Mouse (Mus musculus) embryonic stem cell, embryonic (primary cell): ENCODE data around the gene Capn15.

Experiments used
- CTCF ChIA-PET, 4 experiments: fragments of 300-600 bp in 2 of 4; fragments of 350-600 bp in 2 of 4; sonication (Branson Sonifier 250); formaldehyde crosslinking; loops; one replicate each; lab custom pipeline; 2022; ENCODE audit warnings: inconsistent platforms in 2 of 4; lab: Charles Lee
- POLR2A ChIA-PET, 4 experiments: fragments of 300-600 bp in 2 of 4; fragments of 350-600 bp in 2 of 4; sonication (Branson Sonifier 250); formaldehyde crosslinking; loops; one replicate each; lab custom pipeline; 2022; ENCODE audit warnings: antibody characterized with exemption in 4 of 4, inconsistent platforms in 1 of 4; lab: Charles Lee

Gene Capn15

GRCm38 (mm10) chr17:25970954-25971707 lies 14.5 kb downstream of the Capn15 start:
- ChIA-PET CTCF (interaction anchor here (0.6 to 0.9 kb wide), 8 partner anchors 36 to 787 kb away, joined by 3 to 7 read pairs (median 4); no protein-coding TSS in a partner anchor), POLR2A (interaction anchor here (0.6 to 3.6 kb wide), 10 partner anchors 10 to 650 kb away, joined by 3 to 11 read pairs (median 6); partner anchors contain the start of gene Capn15 (in 2 of the 4))

- POLR2A ChIA-PET = interaction anchor here in 1 of 4 experiments (1.2 to 3.6 kb wide), 2 partner anchors 15 to 28 kb away, joined by 3 to 11 read pairs; partner anchors contain the start of gene Capn15
Measured at GRCm38 (mm10) chr17:25970448-25970847, 15.1 kb downstream of the Capn15 start.

GRCm38 (mm10) chr17:25968176-25968575 lies 17.4 kb downstream of the Capn15 start:
- POLR2A ChIA-PET = interaction anchor here in 1 of 4 experiments (0.8 to 1.9 kb wide), 2 partner anchors 13 to 17 kb away, joined by 4 to 7 read pairs; no protein-coding TSS in a partner anchor
- CTCF ChIA-PET = interaction anchor here in 1 of 4 experiments (0.5 kb wide), 1 partner anchor 73 kb away, joined by 4 read pairs; no protein-coding TSS in a partner anchor

More at GRCm38 (mm10) chr17:25970448-25970847, 15.1 kb downstream of the Capn15 start:
- CTCF ChIA-PET = interaction anchor here (0.6 to 0.9 kb wide), 7 partner anchors 36 to 788 kb away, joined by 3 to 7 read pairs (median 4); no protein-coding TSS in a partner anchor

- CTCF ChIA-PET = interaction anchor here in 1 of 4 experiments (0.5 kb wide), 1 partner anchor 74 kb away, joined by 4 read pairs; no protein-coding TSS in a partner anchor
- POLR2A ChIA-PET = interaction anchor here in 1 of 4 experiments (0.8 to 1.9 kb wide), 2 partner anchors 17 to 107 kb away, joined by 3 to 7 read pairs; partner anchors contain the start of gene Wdr90
Measured at GRCm38 (mm10) chr17:25967652-25968051, 17.9 kb downstream of the Capn15 start.

- POLR2A ChIA-PET = interaction anchor here in 2 of 4 experiments (0.9 to 2.9 kb wide), 9 partner anchors 8 to 237 kb away, joined by 3 to 11 read pairs (median 3); partner anchors contain the start of genes Capn15 (in 1 of the 2), Chtf18 (in 1 of the 2) and Rpusd1 (in 1 of the 2)
- CTCF ChIA-PET = interaction anchor here in 3 of 4 experiments (0.6 to 1.4 kb wide), 4 partner anchors 45 to 1267 kb away, joined by 3 to 4 read pairs (median 3); no protein-coding TSS in a partner anchor
Measured at GRCm38 (mm10) chr17:25964271-25964670, 21.3 kb downstream of the Capn15 start.

- ChIA-PET POLR2A (interaction anchor here in 2 of 4 experiments (0.7 to 2.9 kb wide), 5 partner anchors 10 to 29 kb away, joined by 3 to 11 read pairs (median 3); partner anchors contain the start of gene Capn15 (in 2 of the 2)), CTCF (interaction anchor here in 2 of 4 experiments (0.9 to 1.6 kb wide), 3 partner anchors 14 to 88 kb away, joined by 3 to 4 read pairs (median 3); no protein-coding TSS in a partner anchor)
Measured at GRCm38 (mm10) chr17:25962413-25962905, 23.1 kb downstream of the Capn15 start.

- CTCF ChIA-PET = interaction anchor here in 2 of 4 experiments (0.6 to 1.6 kb wide), 3 partner anchors 13 to 67 kb away, joined by 3 to 4 read pairs (median 3); no protein-coding TSS in a partner anchor
- POLR2A ChIA-PET = interaction anchor here in 2 of 4 experiments (1.2 to 1.6 kb wide), 4 partner anchors 10 to 29 kb away, joined by 3 to 4 read pairs (median 3); partner anchors contain the start of gene Capn15 (in 1 of the 2)
Measured at GRCm38 (mm10) chr17:25961566-25961965, 24.0 kb downstream of the Capn15 start.

GRCm38 (mm10) chr17:25959630-25960467 lies 25.7 kb downstream of the Capn15 start:
- ChIA-PET POLR2A (interaction anchor here in 1 of 4 experiments (0.6 to 1.2 kb wide), 3 partner anchors 9 to 71 kb away, joined by 3 to 4 read pairs (median 3); no protein-coding TSS in a partner anchor), CTCF (interaction anchor here in 1 of 4 experiments (0.7 kb wide), 1 partner anchor 50 kb away, joined by 3 read pairs; no protein-coding TSS in a partner anchor)

GRCm38 (mm10) chr17:25958771-25959494 lies 26.7 kb downstream of the Capn15 start:
- POLR2A ChIA-PET = interaction anchor here in 2 of 4 experiments (0.6 to 1.6 kb wide), 6 partner anchors 12 to 180 kb away, joined by 3 to 7 read pairs (median 3); partner anchors contain the start of gene Axin1 (in 1 of the 2)
- CTCF ChIA-PET = interaction anchor here in 1 of 4 experiments (1.1 kb wide), 1 partner anchor 65 kb away, joined by 4 read pairs; no protein-coding TSS in a partner anchor

- CTCF ChIA-PET = interaction anchor here in 1 of 4 experiments (1.1 kb wide), 1 partner anchor 64 kb away, joined by 4 read pairs; no protein-coding TSS in a partner anchor
- POLR2A ChIA-PET = interaction anchor here in 2 of 4 experiments (0.8 to 1.6 kb wide), 5 partner anchors 10 to 181 kb away, joined by 3 to 7 read pairs (median 3); partner anchors contain the start of genes Axin1 (in 1 of the 2), Capn15 (in 1 of the 2) and Stub1 (in 1 of the 2)
Measured at GRCm38 (mm10) chr17:25957586-25958051, 28.0 kb downstream of the Capn15 start.

- POLR2A ChIA-PET = interaction anchor here in 1 of 4 experiments (1.1 kb wide), 1 partner anchor 124 kb away, joined by 3 read pairs; the partner anchor contains the start of gene Stub1
Measured at GRCm38 (mm10) chr17:25956631-25957030, 29.0 kb downstream of the Capn15 start.

GRCm38 (mm10) chr17:25956201-25956600 lies 29.4 kb downstream of the Capn15 start:
- CTCF ChIA-PET = interaction anchor here in 1 of 4 experiments (0.6 kb wide), 1 partner anchor 939 kb away, joined by 3 read pairs; no protein-coding TSS in a partner anchor

More at GRCm38 (mm10) chr17:25956631-25957030, 29.0 kb downstream of the Capn15 start:
- CTCF ChIA-PET = no interaction called here

GRCm38 (mm10) chr17:25955736-25956135 lies 29.9 kb downstream of the Capn15 start:
- CTCF ChIA-PET = interaction anchor here in 1 of 4 experiments (0.6 kb wide), 2 partner anchors 381 to 940 kb away, joined by 3 to 23 read pairs; no protein-coding TSS in a partner anchor
- POLR2A ChIA-PET = no interaction called here

More at GRCm38 (mm10) chr17:25956201-25956600, 29.4 kb downstream of the Capn15 start:
- POLR2A ChIA-PET = no interaction called here

- CTCF ChIA-PET = interaction anchor here in 2 of 4 experiments (0.6 to 1.4 kb wide), 2 partner anchors 57 to 86 kb away, joined by 3 to 5 read pairs; no protein-coding TSS in a partner anchor
- POLR2A ChIA-PET = interaction anchor here in 2 of 4 experiments (0.6 to 5.9 kb wide), 5 partner anchors 10 to 1060 kb away, joined by 3 to 27 read pairs (median 3); partner anchors contain the start of genes Eme2 (in 1 of the 2), Mrps34 (in 1 of the 2), Nhlrc4 (in 1 of the 2) and Pigq (in 1 of the 2)
Measured at GRCm38 (mm10) chr17:25954671-25955070, 30.9 kb downstream of the Capn15 start.

- POLR2A ChIA-PET = interaction anchor here in 3 of 4 experiments (0.7 to 5.9 kb wide), 4 partner anchors 11 to 160 kb away, joined by 3 to 27 read pairs (median 3); no protein-coding TSS in a partner anchor
- CTCF ChIA-PET = no interaction called here
Measured at GRCm38 (mm10) chr17:25953161-25953560, 32.4 kb downstream of the Capn15 start.
